Mouse (Mus musculus) gastrocnemius, postnatal 36 days (tissue): Measurements from ENCODE around the gene Dnajc27. TPM values are rescaled to one million over a fixed set of nuclear protein-coding genes. Genes with fewer than 3 reads are reported as not detected.

Experiments used
- total RNA-seq, 2 experiments: library from RNA; stranded (reverse); gene quantifications; 2 replicates each; pipeline ENCODE4 v1.2.3; 2021

Dnajc27 gene
- total RNA-seq, 2 experiments from 2014 or later, result 30.0 TPM

Other genes starting within 250 kb of the Dnajc27 start
- not detected for gene Pomc, start 127.6 kb upstream of the Dnajc27 start, total RNA-seq
- 1 to 10 TPM; 3.3 to 3.8 TPM for gene Efr3b, start 43.7 kb upstream of the Dnajc27 start, total RNA-seq
- 1 to 10 TPM; 1.4 to 2.1 TPM for gene Adcy3, start 50.5 kb downstream of the Dnajc27 start, total RNA-seq
- 1 to 10 TPM; 4.9 to 5.3 TPM for gene Ptrhd1, start 151.4 kb downstream of the Dnajc27 start, total RNA-seq
- 1 to 10 TPM; 1.4 to 2.1 TPM for gene Cenpo, start 151.7 kb downstream of the Dnajc27 start, total RNA-seq